Mouse (Mus musculus) urinary bladder, postnatal 36 days (tissue): ENCODE data around the gene Polr2b.

Source experiments
- DNase-seq, 2 experiments: peaks; one replicate each; pipeline ENCODE4 v3.0.0; 2022; ENCODE audit warnings: low spot score in 2 of 2, mixed read lengths in 1 of 2

Gene Polr2b

GRCm38 (mm10) chr5:77362120-77362519 is 52.2 kb downstream of the Polr2b start:
- no peak for DNase-seq

- DNase-seq = no peak
Observed at GRCm38 (mm10) chr5:77363650-77364049, 53.7 kb downstream of the Polr2b start.

GRCm38 (mm10) chr5:77364443-77365038 is 54.6 kb downstream of the Polr2b start:
- no peak for DNase-seq

- no peak for DNase-seq
Observed at GRCm38 (mm10) chr5:77366313-77366712, 56.4 kb downstream of the Polr2b start.

- DNase-seq = no peak
Observed at GRCm38 (mm10) chr5:77367145-77367544, 57.2 kb downstream of the Polr2b start.

GRCm38 (mm10) chr5:77367682-77368081 is 57.7 kb downstream of the Polr2b start:
- peak in 1 of 2 experiments; percentile 50 for DNase-seq

GRCm38 (mm10) chr5:77368194-77368593 is 58.2 kb downstream of the Polr2b start:
- DNase-seq = no peak

- no peak for DNase-seq
Observed at GRCm38 (mm10) chr5:77369394-77369793, 59.4 kb downstream of the Polr2b start.

- DNase-seq = no peak
Observed at GRCm38 (mm10) chr5:77370378-77370892, 60.5 kb downstream of the Polr2b start.

GRCm38 (mm10) chr5:77372242-77372641 is 62.3 kb downstream of the Polr2b start:
- no peak for DNase-seq

GRCm38 (mm10) chr5:77372778-77373177 is 62.8 kb downstream of the Polr2b start:
- no peak for DNase-seq

GRCm38 (mm10) chr5:77374945-77375344 is 65.0 kb downstream of the Polr2b start:
- no peak for DNase-seq

- no peak for DNase-seq
Observed at GRCm38 (mm10) chr5:77375546-77375945, 65.6 kb downstream of the Polr2b start.

- DNase-seq = no peak
Observed at GRCm38 (mm10) chr5:77378027-77378426, 68.1 kb downstream of the Polr2b start.

- DNase-seq = no peak
Observed at GRCm38 (mm10) chr5:77379434-77380135, 69.6 kb downstream of the Polr2b start.

GRCm38 (mm10) chr5:77380321-77380901 is 70.5 kb downstream of the Polr2b start:
- no peak for DNase-seq

GRCm38 (mm10) chr5:77381283-77381682 is 71.3 kb downstream of the Polr2b start:
- DNase-seq = no peak

GRCm38 (mm10) chr5:77381686-77382085 is 71.7 kb downstream of the Polr2b start:
- no peak for DNase-seq

GRCm38 (mm10) chr5:77383799-77384554 is 74.0 kb downstream of the Polr2b start:
- no peak for DNase-seq

GRCm38 (mm10) chr5:77384724-77385123 is 74.8 kb downstream of the Polr2b start:
- DNase-seq = no peak

GRCm38 (mm10) chr5:77385221-77385620 is 75.3 kb downstream of the Polr2b start:
- DNase-seq = no peak
